8 mouse cellular contexts compared by ENCODE assay signal in the genomic region with DNA sequence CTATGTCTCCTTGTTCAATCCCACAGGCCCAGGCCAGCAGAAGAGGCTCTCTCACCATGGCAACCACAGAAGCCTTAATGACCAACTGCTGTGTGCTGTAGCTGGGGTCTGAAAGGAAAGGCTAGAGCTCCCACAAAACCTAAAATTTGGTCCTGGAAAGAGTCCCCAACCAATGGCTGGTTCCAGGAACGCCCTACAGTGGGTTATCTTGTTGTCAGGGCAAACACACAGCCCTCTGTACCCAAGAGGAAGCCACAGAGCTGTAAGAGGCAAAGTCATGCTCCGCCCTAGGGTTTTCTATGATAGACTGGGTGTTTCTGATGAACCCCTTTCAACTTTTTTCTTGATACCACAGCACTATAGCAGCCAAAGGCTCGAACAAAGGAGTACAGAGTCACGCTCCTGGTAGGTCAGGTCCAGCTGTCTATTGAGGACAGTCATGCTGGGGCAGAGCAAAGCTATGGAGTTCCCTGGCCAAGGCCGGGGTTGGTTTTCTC.
DNase-seq lines count a peak whose midpoint lies in the region; ATAC-seq lines count a peak whose summit lies in the region.

No protein-coding gene starts in this region.

- peak; percentile 77 for DNase-seq in thymus, postnatal 0 days (ENCODE audit: low spot score)
- no peak for DNase-seq in thymus, postnatal 10 days (ENCODE audit: low spot score in 2 of 2)
- DNase-seq in left cerebral cortex, postnatal 10 days (ENCODE audit: extremely low spot score in 1 of 2, low spot score in 2 of 2), result no peak
- no peak for DNase-seq in urinary bladder, postnatal 4 days (ENCODE audit: low spot score in 2 of 2)
- DNase-seq in gastrocnemius, adult 18-20 months (ENCODE audit: low spot score), result no peak
- no peak for DNase-seq in MN1 (ENCODE audit: low spot score)

- ATAC-seq in hematopoietic stem cell, adult 5-6 weeks (replicated peaks in 1 of 2; ENCODE audit: insufficient read depth in 1 of 2, low FRiP score in 2 of 2, low TSS enrichment in 1 of 2, low read depth in 1 of 2, poor library complexity in 2 of 2, severe bottlenecking in 2 of 2), result peak; percentile 71 to 85
- ATAC-seq in megakaryocyte progenitor cell, adult 5-6 weeks (replicated peaks; ENCODE audit: poor library complexity), result peak; percentile 70

- intact Hi-C loops in left cerebral cortex, postnatal 10 days (cut with DNase I), result no loop called here
